Mouse (Mus musculus): ENCODE measurements around the gene Ttll11. TPM values are rescaled to one million over a fixed set of nuclear protein-coding genes. Genes with fewer than 3 reads are reported as not detected.

The Ttll11 gene
- polyA plus RNA-seq, 1 experiment from 2014 or later: 1.3 TPM

GRCm38 (mm10) chr2:35881896-35882295 is 97.8 kb downstream of the Ttll11 start:
- H3K9me3 ChIP-seq (ENCODE audit: control insufficient read depth, low read length): no peaks in the 10 kb centered on the region
- H3K4me1 ChIP-seq (replicated peaks; ENCODE audit: control insufficient read depth, insufficient read depth, low read length): no peaks in the 10 kb centered on the region; the same call in 1 of the 2 replicates
- H3K4me2 ChIP-seq (replicated peaks; ENCODE audit: low read depth, low read length): no peak overlapping the region
- no peak overlapping the region for H3K9ac ChIP-seq (ENCODE audit: low read depth, low read length)
- ATAC-seq (ENCODE audit: low FRiP score) (no peak), DNase-seq (ENCODE audit: low spot score) (no peak)
- H3K27ac ChIP-seq (ENCODE audit: low read depth, low read length): no peak overlapping the region
- 89% methylated on average over 9 of the region's 9 CpGs for WGBS
- H3K4me3 ChIP-seq (ENCODE audit: low read depth, low read length): no peak overlapping the region
- H3K36me3 ChIP-seq (ENCODE audit: control insufficient read depth, insufficient read depth, low read length): no peaks in the 10 kb centered on the region
- H3K27me3 ChIP-seq (ENCODE audit: control insufficient read depth, insufficient read depth, low read length): no peaks in the 10 kb centered on the region

DNA sequence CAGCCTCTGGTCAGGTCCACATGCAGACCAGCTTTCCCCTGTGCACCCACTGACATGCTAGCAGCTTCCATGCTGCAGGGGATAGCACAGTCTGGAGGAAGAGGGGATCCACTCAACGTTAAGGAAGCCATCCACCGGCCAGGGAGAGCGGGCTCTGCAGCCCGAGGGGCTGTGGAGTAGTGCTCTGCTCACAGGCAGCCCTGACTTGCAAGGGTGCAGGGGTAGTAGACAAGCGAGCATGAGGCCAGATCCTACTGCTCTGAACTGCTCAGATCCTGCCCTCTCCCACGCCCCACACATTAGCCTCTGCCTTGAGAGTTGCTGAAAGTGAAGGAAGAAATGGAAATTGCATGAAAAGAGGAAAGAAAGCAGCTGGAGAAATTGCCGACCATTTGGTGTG is 99.4 kb downstream of the Ttll11 start:
- H3K27ac ChIP-seq (ENCODE audit: low read depth, low read length): no peak overlapping the region
- no peak for ATAC-seq (ENCODE audit: low FRiP score)
- WGBS: 58% methylated on average over 7 of the region's 7 CpGs

DNA sequence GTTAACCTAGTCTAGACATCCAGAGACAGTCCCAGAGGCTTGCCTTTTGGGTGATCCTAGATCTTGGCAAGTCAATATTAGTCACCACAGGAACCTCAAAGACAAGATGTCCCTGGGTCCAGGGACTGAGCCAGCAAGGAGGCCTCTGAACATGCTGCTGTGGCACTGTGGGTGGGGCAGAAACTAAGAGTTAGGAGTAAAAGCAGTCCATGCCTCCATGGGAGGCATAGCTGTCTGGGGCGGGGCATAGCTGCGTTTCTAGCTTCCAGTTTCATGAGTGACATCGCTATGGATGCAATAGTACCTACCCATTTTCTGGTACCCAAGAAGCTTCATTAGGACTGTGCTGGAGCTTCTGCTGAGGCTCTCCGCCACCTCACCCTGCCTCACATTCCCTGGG is 99.8 kb downstream of the Ttll11 start:
- Histone ChIP-seq H3K4me1 (replicated peaks; ENCODE audit: control insufficient read depth, insufficient read depth, low read length) (no peaks in the 10 kb centered on the region; the same call in 1 of the 2 replicates), H3K4me2 (replicated peaks; ENCODE audit: low read depth, low read length) (no peak overlapping the region), H3K9me3 (ENCODE audit: control insufficient read depth, low read length) (no peaks in the 10 kb centered on the region), H3K36me3 (ENCODE audit: control insufficient read depth, insufficient read depth, low read length) (no peaks in the 10 kb centered on the region), H3K9ac (ENCODE audit: low read depth, low read length) (no peak overlapping the region), H3K27me3 (ENCODE audit: control insufficient read depth, insufficient read depth, low read length) (no peaks in the 10 kb centered on the region), H3K27ac (ENCODE audit: low read depth, low read length) (no peak overlapping the region), H3K4me3 (ENCODE audit: low read depth, low read length) (no peak overlapping the region)
- no peak for DNase-seq (ENCODE audit: low spot score)
- 80% methylated on average over 4 of the region's 4 CpGs for WGBS
- 0 out of 2 replicates have a peak, but pooled peaks have one; percentile 12 for ATAC-seq (ENCODE audit: low FRiP score)

More for the DNA sequence above, 99.4 kb downstream of the Ttll11 start:
- Histone ChIP-seq H3K4me2 (replicated peaks; ENCODE audit: low read depth, low read length) (no peak overlapping the region), H3K9ac (ENCODE audit: low read depth, low read length) (no peak overlapping the region), H3K4me3 (ENCODE audit: low read depth, low read length) (no peak overlapping the region), H3K36me3 (ENCODE audit: control insufficient read depth, insufficient read depth, low read length) (no peaks in the 10 kb centered on the region), H3K9me3 (ENCODE audit: control insufficient read depth, low read length) (no peaks in the 10 kb centered on the region), H3K4me1 (replicated peaks; ENCODE audit: control insufficient read depth, insufficient read depth, low read length) (no peaks in the 10 kb centered on the region; the same call in 1 of the 2 replicates), H3K27me3 (ENCODE audit: control insufficient read depth, insufficient read depth, low read length) (no peaks in the 10 kb centered on the region)
- DNase-seq (ENCODE audit: low spot score): no peak

- Histone ChIP-seq H3K9ac (ENCODE audit: low read depth, low read length) (no peak overlapping the region), H3K4me2 (replicated peaks; ENCODE audit: low read depth, low read length) (no peak overlapping the region), H3K27ac (ENCODE audit: low read depth, low read length) (no peak overlapping the region), H3K27me3 (ENCODE audit: control insufficient read depth, insufficient read depth, low read length) (no peaks in the 10 kb centered on the region), H3K4me1 (replicated peaks; ENCODE audit: control insufficient read depth, insufficient read depth, low read length) (no peaks in the 10 kb centered on the region; the same call in 1 of the 2 replicates), H3K4me3 (ENCODE audit: low read depth, low read length) (no peak overlapping the region), H3K36me3 (ENCODE audit: control insufficient read depth, insufficient read depth, low read length) (no peaks in the 10 kb centered on the region), H3K9me3 (ENCODE audit: control insufficient read depth, low read length) (no peaks in the 10 kb centered on the region)
- WGBS: 90% methylated on average over 3 of the region's 3 CpGs
- DNase-seq (ENCODE audit: low spot score): no peak
- ATAC-seq (ENCODE audit: low FRiP score): no peak
Observed at GRCm38 (mm10) chr2:35878506-35878905, 101.2 kb downstream of the Ttll11 start.

DNA sequence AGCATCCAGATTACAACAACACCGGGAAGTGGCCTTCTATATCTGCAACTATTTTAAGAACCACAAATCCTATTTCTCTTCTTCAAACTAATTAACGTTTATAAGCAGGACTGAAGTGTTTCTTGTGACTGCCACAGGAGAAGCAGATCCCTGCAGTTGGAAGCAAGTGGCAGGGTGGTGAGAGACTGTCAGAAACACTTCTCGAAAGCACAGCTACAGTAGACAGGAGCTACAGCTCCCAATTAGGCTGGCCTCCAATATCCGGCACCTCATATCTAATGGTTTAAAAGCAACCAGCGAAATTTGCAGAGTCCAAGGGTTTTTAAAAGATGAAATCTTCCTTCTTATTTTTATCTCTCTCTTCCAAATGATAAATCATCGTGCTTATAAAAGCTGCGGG is 104.1 kb downstream of the Ttll11 start:
- 92% methylated on average over 7 of the region's 7 CpGs for WGBS
- Histone ChIP-seq H3K9ac (ENCODE audit: low read depth, low read length) (no peak overlapping the region), H3K9me3 (ENCODE audit: control insufficient read depth, low read length) (no peaks in the 10 kb centered on the region), H3K4me2 (replicated peaks; ENCODE audit: low read depth, low read length) (no peak overlapping the region), H3K36me3 (ENCODE audit: control insufficient read depth, insufficient read depth, low read length) (no peaks in the 10 kb centered on the region), H3K27me3 (ENCODE audit: control insufficient read depth, insufficient read depth, low read length) (no peaks in the 10 kb centered on the region), H3K4me1 (replicated peaks; ENCODE audit: control insufficient read depth, insufficient read depth, low read length) (no peaks in the 10 kb centered on the region; the same call in 1 of the 2 replicates), H3K27ac (ENCODE audit: low read depth, low read length) (no peak overlapping the region), H3K4me3 (ENCODE audit: low read depth, low read length) (no peak overlapping the region)
- no peak for ATAC-seq (ENCODE audit: low FRiP score)
- DNase-seq (ENCODE audit: low spot score): no peak

GRCm38 (mm10) chr2:35874421-35874820 is 105.3 kb downstream of the Ttll11 start:
- H3K4me1 ChIP-seq (replicated peaks; ENCODE audit: control insufficient read depth, insufficient read depth, low read length): no peaks in the 10 kb centered on the region; the same call in 1 of the 2 replicates
- H3K36me3 ChIP-seq (ENCODE audit: control insufficient read depth, insufficient read depth, low read length): no peaks in the 10 kb centered on the region
- H3K4me3 ChIP-seq (ENCODE audit: low read depth, low read length): no peak overlapping the region
- H3K9ac ChIP-seq (ENCODE audit: low read depth, low read length): no peak overlapping the region
- H3K27ac ChIP-seq (ENCODE audit: low read depth, low read length): no peak overlapping the region
- ATAC-seq (ENCODE audit: low FRiP score) (no peak), DNase-seq (ENCODE audit: low spot score) (no peak)
- H3K9me3 ChIP-seq (ENCODE audit: control insufficient read depth, low read length): no peaks in the 10 kb centered on the region
- H3K27me3 ChIP-seq (ENCODE audit: control insufficient read depth, insufficient read depth, low read length): no peaks in the 10 kb centered on the region
- H3K4me2 ChIP-seq (replicated peaks; ENCODE audit: low read depth, low read length): no peak overlapping the region
- 86% methylated on average over 8 of the region's 8 CpGs for WGBS

- WGBS: 61% methylated on average over 2 of the region's 2 CpGs
- Histone ChIP-seq H3K9me3 (ENCODE audit: control insufficient read depth, low read length) (no peaks in the 10 kb centered on the region), H3K9ac (ENCODE audit: low read depth, low read length) (no peak overlapping the region), H3K27me3 (ENCODE audit: control insufficient read depth, insufficient read depth, low read length) (no peaks in the 10 kb centered on the region), H3K4me2 (replicated peaks; ENCODE audit: low read depth, low read length) (no peak overlapping the region), H3K27ac (ENCODE audit: low read depth, low read length) (no peak overlapping the region), H3K36me3 (ENCODE audit: control insufficient read depth, insufficient read depth, low read length) (no peaks in the 10 kb centered on the region), H3K4me1 (replicated peaks; ENCODE audit: control insufficient read depth, insufficient read depth, low read length) (no peaks in the 10 kb centered on the region), H3K4me3 (ENCODE audit: low read depth, low read length) (no peak overlapping the region)
- no peak for ATAC-seq (ENCODE audit: low FRiP score)
- no peak for DNase-seq (ENCODE audit: low spot score)
Observed at GRCm38 (mm10) chr2:35869165-35869564, 110.5 kb downstream of the Ttll11 start.

- H3K36me3 ChIP-seq (ENCODE audit: control insufficient read depth, insufficient read depth, low read length): no peaks in the 10 kb centered on the region
- no peak overlapping the region for H3K4me3 ChIP-seq (ENCODE audit: low read depth, low read length)
- no peaks in the 10 kb centered on the region for H3K27me3 ChIP-seq (ENCODE audit: control insufficient read depth, insufficient read depth, low read length)
- H3K4me2 ChIP-seq (replicated peaks; ENCODE audit: low read depth, low read length): no peak overlapping the region
- H3K4me1 ChIP-seq (replicated peaks; ENCODE audit: control insufficient read depth, insufficient read depth, low read length): no peaks in the 10 kb centered on the region
- H3K27ac ChIP-seq (ENCODE audit: low read depth, low read length): no peak overlapping the region
- H3K9ac ChIP-seq (ENCODE audit: low read depth, low read length): no peak overlapping the region
- ATAC-seq (ENCODE audit: low FRiP score): no peak
- DNase-seq (ENCODE audit: low spot score): no peak
- H3K9me3 ChIP-seq (ENCODE audit: control insufficient read depth, low read length): no peaks in the 10 kb centered on the region
- WGBS: 79% methylated on average over 4 of the region's 4 CpGs
Observed at GRCm38 (mm10) chr2:35863284-35863683, 116.4 kb downstream of the Ttll11 start.

- Histone ChIP-seq H3K9me3 (ENCODE audit: control insufficient read depth, low read length) (no peaks in the 10 kb centered on the region), H3K4me3 (ENCODE audit: low read depth, low read length) (no peak overlapping the region), H3K36me3 (ENCODE audit: control insufficient read depth, insufficient read depth, low read length) (no peaks in the 10 kb centered on the region), H3K27ac (ENCODE audit: low read depth, low read length) (no peak overlapping the region), H3K9ac (ENCODE audit: low read depth, low read length) (no peak overlapping the region), H3K4me2 (replicated peaks; ENCODE audit: low read depth, low read length) (no peak overlapping the region), H3K27me3 (ENCODE audit: control insufficient read depth, insufficient read depth, low read length) (no peaks in the 10 kb centered on the region), H3K4me1 (replicated peaks; ENCODE audit: control insufficient read depth, insufficient read depth, low read length) (no peaks in the 10 kb centered on the region)
- DNase-seq (ENCODE audit: low spot score) (no peak), ATAC-seq (ENCODE audit: low FRiP score) (no peak)
- WGBS: 88% methylated on average over 7 of the region's 7 CpGs
Observed at GRCm38 (mm10) chr2:35861185-35861584, 118.5 kb downstream of the Ttll11 start.
